Mouse (Mus musculus): ENCODE data around the gene Cpsf4l. TPM values are rescaled to one million over a fixed set of nuclear protein-coding genes. Genes with fewer than 3 reads are reported as not detected.

Cpsf4l gene
- polyA plus RNA-seq, 1 experiment from 2014 or later: 0.40 TPM

- peaks cover 93% of the 10 kb centered on the region for H3K4me1 ChIP-seq
- no peaks in the 10 kb centered on the region for H3K9me3 ChIP-seq
- DNase-seq (ENCODE audit: extremely low spot score, low spot score): no peak
- H3K36me3 ChIP-seq (replicated peaks): peaks cover 95% of the 10 kb centered on the region
- no peaks in the 10 kb centered on the region for H3K27me3 ChIP-seq (ENCODE audit: poor library complexity, severe bottlenecking)
- 74% methylated on average over 3 of the region's 3 CpGs for WGBS
- H3K27ac ChIP-seq: no peak overlapping the region
- no peak overlapping the region for H3K4me3 ChIP-seq
These were observed 21.1 kb upstream of the Cpsf4l start for GRCm38 (mm10) chr11:113730879-113731278.

- Histone ChIP-seq H3K27ac (no peak overlapping the region), H3K36me3 (replicated peaks) (peaks cover 95% of the 10 kb centered on the region), H3K27me3 (ENCODE audit: poor library complexity, severe bottlenecking) (no peaks in the 10 kb centered on the region), H3K4me3 (no peak overlapping the region), H3K4me1 (peaks cover 93% of the 10 kb centered on the region), H3K9me3 (no peaks in the 10 kb centered on the region)
- DNase-seq (ENCODE audit: extremely low spot score, low spot score): no peak
- WGBS: 75% methylated on average over 8 of the region's 8 CpGs
These were observed 20.1 kb upstream of the Cpsf4l start for GRCm38 (mm10) chr11:113729917-113730316.

DNA sequence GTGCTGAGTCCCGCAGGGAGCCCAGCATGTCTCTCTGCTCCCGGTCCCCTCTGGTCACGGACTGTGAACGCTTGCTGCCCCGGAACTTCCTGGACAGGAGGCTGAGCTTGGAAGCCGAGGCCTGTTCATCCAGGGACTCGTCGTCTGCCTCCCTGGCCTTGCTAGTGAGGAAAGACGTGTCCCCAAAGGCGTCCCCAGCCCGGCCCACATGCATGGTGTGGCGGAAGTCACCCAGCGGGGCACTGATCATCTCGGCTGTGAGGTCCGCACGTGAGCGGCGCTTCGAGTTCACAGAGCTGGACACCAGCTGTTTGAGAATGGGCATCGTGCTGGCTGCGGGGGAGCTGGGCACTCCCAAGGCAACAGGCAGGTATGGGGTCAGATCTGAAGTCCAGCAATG, 19.4 kb upstream of the Cpsf4l start:
- H3K4me3 ChIP-seq: no peak overlapping the region
- peak overlapping the region; percentile 49; the same call in 1 of the 2 replicates for H3K27ac ChIP-seq
- H3K4me1 ChIP-seq: peaks cover 87% of the 10 kb centered on the region
- peaks cover 96% of the 10 kb centered on the region for H3K36me3 ChIP-seq (replicated peaks)
- WGBS: 88% methylated on average over 21 of the region's 21 CpGs
- no peak for DNase-seq (ENCODE audit: extremely low spot score, low spot score)
- no peaks in the 10 kb centered on the region for H3K27me3 ChIP-seq (ENCODE audit: poor library complexity, severe bottlenecking)
- no peaks in the 10 kb centered on the region for H3K9me3 ChIP-seq

DNA sequence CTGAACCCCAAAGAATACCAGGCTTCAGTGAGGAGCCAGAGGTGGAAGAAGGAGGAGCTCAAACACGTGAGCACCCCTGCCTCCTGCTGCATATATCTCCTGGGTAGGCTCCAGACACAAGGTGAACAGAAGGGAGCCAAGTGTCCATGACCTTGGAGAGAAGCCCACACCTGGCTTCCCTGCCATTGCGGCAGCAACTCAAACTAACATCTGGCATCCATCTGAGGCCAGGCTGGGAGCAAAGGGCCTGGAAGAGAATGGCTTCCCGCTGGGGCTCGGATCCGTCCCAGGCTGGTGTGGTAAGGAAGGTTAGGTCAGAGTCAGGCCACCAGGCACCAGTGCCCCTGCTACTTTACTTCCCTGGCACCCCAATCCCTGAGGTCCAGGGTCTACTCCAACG, 18.2 kb upstream of the Cpsf4l start:
- DNase-seq (ENCODE audit: extremely low spot score, low spot score): no peak
- H3K27ac ChIP-seq: no peak overlapping the region
- WGBS: 74% methylated on average over 6 of the region's 6 CpGs
- no peaks in the 10 kb centered on the region for H3K27me3 ChIP-seq (ENCODE audit: poor library complexity, severe bottlenecking)
- H3K4me3 ChIP-seq: no peak overlapping the region
- peaks cover 75% of the 10 kb centered on the region for H3K4me1 ChIP-seq
- no peaks in the 10 kb centered on the region for H3K9me3 ChIP-seq
- H3K36me3 ChIP-seq (replicated peaks): peaks cover 97% of the 10 kb centered on the region

- Histone ChIP-seq H3K9me3 (no peaks in the 10 kb centered on the region), H3K4me3 (no peak overlapping the region), H3K27me3 (ENCODE audit: poor library complexity, severe bottlenecking) (no peaks in the 10 kb centered on the region), H3K4me1 (peaks cover 67% of the 10 kb centered on the region), H3K36me3 (replicated peaks) (peaks cover 90% of the 10 kb centered on the region), H3K27ac (no peak overlapping the region)
- 91% methylated on average over 14 of the region's 14 CpGs for WGBS
- no peak for DNase-seq (ENCODE audit: extremely low spot score, low spot score)
These were observed 17.4 kb upstream of the Cpsf4l start for GRCm38 (mm10) chr11:113726994-113727888.

DNA sequence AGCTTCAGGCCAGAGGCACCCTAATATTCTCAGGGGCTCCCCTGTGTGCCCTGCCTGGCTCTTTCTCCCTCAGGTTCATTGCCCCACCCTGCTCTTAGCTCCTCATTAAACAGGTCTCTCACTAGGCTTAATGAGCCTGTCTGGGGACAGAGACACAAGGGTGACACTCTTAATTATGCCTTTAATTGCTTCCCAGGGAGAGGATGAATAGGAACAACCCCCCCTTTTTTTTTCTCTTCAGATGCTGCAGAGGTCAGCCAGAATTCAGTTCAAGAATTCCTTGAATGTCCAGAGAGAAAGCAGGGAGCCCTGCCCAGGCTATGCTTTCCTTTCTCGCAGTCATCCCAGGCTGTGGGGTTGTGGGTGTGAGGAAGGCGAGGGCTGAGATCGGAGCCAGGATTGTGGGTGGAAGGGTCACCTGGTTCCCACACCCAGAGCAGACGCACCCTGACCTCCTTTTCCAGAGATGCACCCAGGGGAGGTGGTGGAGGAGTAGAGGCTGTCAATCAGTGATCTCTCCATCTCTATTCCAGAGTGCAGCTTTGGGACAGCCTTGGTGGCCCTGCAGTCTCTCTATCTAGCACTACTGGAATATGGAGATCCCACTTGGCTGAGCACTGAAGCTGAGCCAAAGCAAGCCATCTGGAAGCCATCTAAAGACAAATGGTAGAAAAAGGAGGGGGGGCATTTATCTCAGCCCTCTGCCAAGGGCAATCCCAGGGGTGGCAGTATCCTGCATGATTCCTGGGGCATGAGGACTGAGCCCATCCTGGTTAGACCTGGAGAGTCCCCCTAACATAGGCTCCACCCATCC, 15.6 kb upstream of the Cpsf4l start:
- 79% methylated on average over 4 of the region's 4 CpGs for WGBS
- DNase-seq (ENCODE audit: extremely low spot score, low spot score): no peak
- H3K27ac ChIP-seq: peak overlapping the region; percentile 51
- H3K4me3 ChIP-seq: no peak overlapping the region
- H3K4me1 ChIP-seq: peaks cover 53% of the 10 kb centered on the region
- peaks cover 72% of the 10 kb centered on the region for H3K36me3 ChIP-seq (replicated peaks)
- H3K27me3 ChIP-seq (ENCODE audit: poor library complexity, severe bottlenecking): no peaks in the 10 kb centered on the region
- H3K9me3 ChIP-seq: no peaks in the 10 kb centered on the region

GRCm38 (mm10) chr11:113722405-113723090, 12.7 kb upstream of the Cpsf4l start:
- peaks cover 36% of the 10 kb centered on the region for H3K4me1 ChIP-seq
- no peak for DNase-seq (ENCODE audit: extremely low spot score, low spot score)
- H3K27me3 ChIP-seq (ENCODE audit: poor library complexity, severe bottlenecking): no peaks in the 10 kb centered on the region
- no peak overlapping the region for H3K27ac ChIP-seq
- no peak overlapping the region for H3K4me3 ChIP-seq
- WGBS: 82% methylated on average over 14 of the region's 14 CpGs
- peaks cover 43% of the 10 kb centered on the region for H3K36me3 ChIP-seq (replicated peaks)
- H3K9me3 ChIP-seq: no peaks in the 10 kb centered on the region

DNA sequence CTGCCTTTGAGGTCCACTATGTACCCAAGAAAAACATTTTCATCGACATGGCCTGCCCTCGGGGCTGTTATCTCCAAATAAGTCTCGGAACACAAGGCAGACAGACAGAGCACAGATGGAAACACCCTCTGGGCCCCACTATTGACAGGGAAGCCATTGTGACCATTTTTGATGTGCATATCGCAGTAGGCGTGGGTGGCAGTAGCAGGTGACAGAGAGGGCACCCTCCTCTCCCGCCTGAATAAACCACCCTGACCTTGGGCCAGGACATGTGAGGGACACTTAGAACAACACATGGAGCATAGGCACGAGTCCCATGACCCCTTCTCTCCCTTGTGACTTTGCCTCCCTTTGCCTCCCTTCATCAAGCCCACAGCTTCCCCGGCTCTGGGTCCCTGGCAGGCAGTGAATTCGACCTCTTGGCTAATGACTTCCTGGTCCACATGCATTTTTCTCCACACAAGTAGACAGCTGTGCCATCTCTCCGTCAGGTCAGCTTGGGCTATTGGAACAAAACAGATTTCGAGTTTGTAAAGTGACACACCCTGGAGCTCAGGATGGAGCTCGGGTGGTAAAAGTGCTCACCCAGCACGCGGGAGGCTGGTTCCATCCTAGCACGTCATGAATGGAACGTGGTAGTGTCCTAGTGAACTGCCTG, 8.1 kb upstream of the Cpsf4l start:
- H3K27me3 ChIP-seq (ENCODE audit: poor library complexity, severe bottlenecking): peaks cover 24% of the 10 kb centered on the region
- no peaks in the 10 kb centered on the region for H3K36me3 ChIP-seq (replicated peaks)
- WGBS: 74% methylated on average over 16 of the region's 16 CpGs
- no peak overlapping the region for H3K4me3 ChIP-seq
- DNase-seq (ENCODE audit: extremely low spot score, low spot score): no peak
- no peaks in the 10 kb centered on the region for H3K9me3 ChIP-seq
- peaks cover 36% of the 10 kb centered on the region for H3K4me1 ChIP-seq
- no peak overlapping the region for H3K27ac ChIP-seq

GRCm38 (mm10) chr11:113716132-113716531, 6.3 kb upstream of the Cpsf4l start:
- no peaks in the 10 kb centered on the region for H3K36me3 ChIP-seq (replicated peaks)
- H3K27ac ChIP-seq: no peak overlapping the region
- H3K4me1 ChIP-seq: peaks cover 40% of the 10 kb centered on the region
- H3K4me3 ChIP-seq: no peak overlapping the region
- peaks cover 30% of the 10 kb centered on the region for H3K27me3 ChIP-seq (ENCODE audit: poor library complexity, severe bottlenecking)
- DNase-seq (ENCODE audit: extremely low spot score, low spot score): no peak
- H3K9me3 ChIP-seq: no peaks in the 10 kb centered on the region
- WGBS: 93% methylated on average over 2 of the region's 2 CpGs

DNA sequence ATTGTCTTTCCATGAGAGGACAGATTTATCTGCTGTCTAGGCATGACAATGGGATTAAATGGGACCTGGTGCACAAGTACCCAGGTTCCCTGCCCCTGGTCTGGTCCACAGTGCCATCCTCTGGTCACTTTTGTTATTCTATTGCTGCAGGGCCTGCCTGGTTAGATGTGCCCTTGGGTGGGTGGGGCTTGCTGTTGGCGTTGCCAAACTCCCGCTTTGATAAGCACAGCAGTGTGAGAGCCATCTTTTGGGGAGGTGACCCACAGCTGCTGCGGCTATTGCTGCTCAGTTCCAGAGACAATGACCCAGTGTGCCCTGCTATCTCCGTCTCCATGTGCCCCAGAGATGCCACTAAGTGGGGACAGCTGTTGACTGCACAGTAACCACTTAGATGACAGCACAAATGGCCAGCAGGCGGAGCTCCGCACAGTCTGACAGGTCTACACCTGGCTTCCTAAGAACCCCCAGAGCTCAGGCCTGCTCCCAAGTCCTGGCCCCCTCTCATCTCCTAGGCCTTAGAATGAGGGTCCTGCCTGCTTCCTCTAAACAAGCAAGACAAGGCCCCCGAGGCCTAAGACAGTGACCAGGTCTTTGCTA, 5.4 kb upstream of the Cpsf4l start:
- DNase-seq (ENCODE audit: extremely low spot score, low spot score): no peak
- H3K36me3 ChIP-seq (replicated peaks): no peaks in the 10 kb centered on the region
- no peaks in the 10 kb centered on the region for H3K9me3 ChIP-seq
- no peak overlapping the region for H3K4me3 ChIP-seq
- H3K27ac ChIP-seq: no peak overlapping the region
- WGBS: 67% methylated on average over 7 of the region's 7 CpGs
- peaks cover 30% of the 10 kb centered on the region for H3K27me3 ChIP-seq (ENCODE audit: poor library complexity, severe bottlenecking)
- H3K4me1 ChIP-seq: peaks cover 50% of the 10 kb centered on the region

DNA sequence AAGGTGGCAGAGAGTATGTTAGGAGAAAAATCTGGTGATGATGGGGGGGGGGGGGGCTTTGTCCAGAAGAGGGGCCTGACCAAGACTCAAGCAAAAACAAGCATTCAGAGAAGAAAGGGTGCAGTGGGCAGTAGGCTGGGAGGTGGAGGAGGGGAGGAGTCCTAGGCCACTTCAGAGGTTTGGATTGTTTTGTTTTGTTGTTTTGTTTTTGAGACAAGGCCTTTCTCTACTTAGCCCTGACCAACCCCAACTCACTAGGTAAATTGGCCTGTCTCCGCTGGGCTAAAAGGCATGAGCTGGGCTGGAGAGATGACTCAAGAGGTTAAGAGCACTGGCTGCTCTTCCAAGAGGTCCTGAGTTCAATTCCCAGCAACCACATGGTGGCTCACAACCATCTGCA, 1.2 kb upstream of the Cpsf4l start:
- 40% methylated on average over 1 of the region's 1 CpGs for WGBS
- H3K4me1 ChIP-seq: peaks cover 45% of the 10 kb centered on the region

GRCm38 (mm10) chr11:113710257-113710777, 500 bp upstream of the Cpsf4l start:
- under 1% methylated on average over 10 of the region's 10 CpGs for WGBS
- Histone ChIP-seq H3K9me3 (no peaks in the 10 kb centered on the region), H3K27ac (peak overlapping the region; percentile 86), H3K36me3 (replicated peaks) (peaks cover 15% of the 10 kb centered on the region), H3K4me1 (peaks cover 43% of the 10 kb centered on the region), H3K27me3 (ENCODE audit: poor library complexity, severe bottlenecking) (peaks cover 48% of the 10 kb centered on the region), H3K4me3 (peak overlapping the region; percentile 30)
- peak; percentile 59 for DNase-seq (ENCODE audit: extremely low spot score, low spot score)

More for the DNA sequence above, 1.2 kb upstream of the Cpsf4l start:
- H3K36me3 ChIP-seq (replicated peaks): peaks cover 15% of the 10 kb centered on the region
- H3K4me3 ChIP-seq: no peak overlapping the region
- DNase-seq (ENCODE audit: extremely low spot score, low spot score): no peak
- peak overlapping the region; percentile 86 for H3K27ac ChIP-seq
- no peaks in the 10 kb centered on the region for H3K9me3 ChIP-seq
- H3K27me3 ChIP-seq (ENCODE audit: poor library complexity, severe bottlenecking): peaks cover 53% of the 10 kb centered on the region

Data from forebrain, embryonic 10.5 days (tissue).